Mouse (Mus musculus) ES-E14 (cell line): ENCODE results near the gene Gm21962.
"Not testable (repeated sequence)": the region's sequence is repeated elsewhere in the genome, so short reads cannot be mapped to it uniquely, and the experiment has no call there.

Experiments used
- ZC3H11A ChIP-seq: IDR thresholded peaks from 2 replicates; pipeline ENCODE4 v1.6.1; 2012; ENCODE audit warnings: low read depth, mild to moderate bottlenecking, inconsistent platforms, low read length, borderline replicate concordance
- ZNF384 ChIP-seq: IDR thresholded peaks from 2 replicates; pipeline ENCODE4 v1.6.1; 2012; ENCODE audit warnings: low read depth, low read length, inconsistent platforms

- not testable (repeated sequence) for TF ChIP-seq ZC3H11A, ZNF384
Observed at GRCm38 (mm10) chr3:137671224-137671623, at the start of gene Gm21962.
